Mouse (Mus musculus): Measurements from ENCODE around the gene Slc28a3. TPM values are rescaled to one million over a fixed set of nuclear protein-coding genes. Genes with fewer than 3 reads are reported as not detected.

The Slc28a3 gene
- polyA plus RNA-seq (2012; ENCODE audit: insufficient read depth, insufficient read length, missing spikeins): not detected in 2 replicates

DNA sequence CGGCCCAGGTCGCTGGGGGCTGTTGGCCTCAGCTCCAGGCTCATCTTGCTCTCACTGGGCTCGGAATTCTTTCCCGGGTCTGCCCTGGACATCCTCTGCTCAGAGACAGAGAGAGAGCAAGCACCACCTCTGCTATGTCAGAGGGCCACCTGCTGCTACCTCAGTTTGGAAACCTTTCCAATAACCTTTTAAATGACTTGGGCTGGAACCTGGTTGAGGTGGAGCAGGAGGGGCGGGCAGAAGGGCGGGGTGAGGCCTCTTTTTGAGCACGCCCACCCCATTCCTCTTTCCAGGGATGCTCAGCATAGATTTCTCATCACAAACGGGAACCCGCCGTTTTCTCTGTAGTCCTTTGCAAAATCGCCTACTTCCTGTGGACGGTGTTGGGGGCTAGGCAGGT, at the start of gene Slc28a3:
Gene Slc28a3 (minus strand): TSS at position 162 of the 400 bp plus-strand sequence.
- H3K27ac ChIP-seq (ENCODE audit: insufficient read depth, low read depth, low read length): no peak within 1 kb of the TSS
- no peak for TF ChIP-seq POLR2A (IDR thresholded peaks at IDR 0.05; ENCODE audit: borderline replicate concordance, low read depth, low read length)
- no peak for TF ChIP-seq CTCF (IDR thresholded peaks at IDR 0.05; ENCODE audit: low read depth, low read length)
- H3K4me1 ChIP-seq (ENCODE audit: control insufficient read depth, insufficient read depth, low read length): peaks cover 7% of the 10 kb centered on the region; the same call in 1 of the 2 replicates
- no peak within 1 kb of the TSS for H3K4me3 ChIP-seq (ENCODE audit: insufficient read depth, low read length)

DNA sequence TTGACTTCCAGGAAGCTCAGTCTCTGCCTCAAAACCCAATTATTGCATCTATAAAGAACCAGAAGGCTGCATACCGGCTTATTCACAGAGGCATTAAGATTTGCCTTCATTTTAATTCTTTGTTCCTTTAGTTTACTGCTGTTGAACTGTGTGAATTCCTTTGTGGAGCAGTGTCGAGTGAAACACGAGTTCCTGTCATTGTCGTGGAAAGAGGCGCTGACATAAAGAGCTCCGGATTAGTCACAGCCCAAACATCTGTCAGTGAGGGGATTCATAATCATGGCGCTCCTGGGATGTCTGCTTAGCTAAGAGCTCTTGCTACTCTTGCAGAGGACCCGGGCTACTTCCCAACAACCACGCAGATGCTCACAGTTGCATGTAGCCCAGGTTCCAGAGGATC, 47.3 kb upstream of the Slc28a3 start:
- H3K4me3 ChIP-seq (ENCODE audit: insufficient read depth, low read length): no peak overlapping the region
- no peaks in the 10 kb centered on the region for H3K4me1 ChIP-seq (ENCODE audit: control insufficient read depth, insufficient read depth, low read length)
- TF ChIP-seq POLR2A (IDR thresholded peaks at IDR 0.05; ENCODE audit: borderline replicate concordance, low read depth, low read length): no peak
- no peak for TF ChIP-seq CTCF (IDR thresholded peaks at IDR 0.05; ENCODE audit: low read depth, low read length)
- no peak overlapping the region for H3K27ac ChIP-seq (ENCODE audit: insufficient read depth, low read depth, low read length)

DNA sequence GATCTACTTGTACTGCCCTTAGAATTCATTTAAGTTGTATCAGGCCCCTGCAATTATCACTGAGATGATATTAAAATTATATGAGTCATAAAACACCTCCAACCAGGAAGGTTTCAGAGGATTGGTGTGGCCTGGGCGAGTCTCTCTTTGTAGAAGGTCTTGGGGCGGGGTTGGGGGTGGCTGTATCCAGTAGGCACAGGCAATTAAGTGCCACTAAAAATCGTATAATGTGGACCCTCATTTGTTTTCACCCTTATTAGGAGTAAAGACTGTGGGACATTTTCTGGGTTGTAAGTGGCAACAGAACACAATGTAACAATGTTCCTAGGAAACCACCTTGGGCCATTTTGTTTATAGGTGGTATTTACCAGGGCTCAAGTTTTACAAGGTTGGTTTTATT, 46.2 kb upstream of the Slc28a3 start:
- no peak overlapping the region for H3K27ac ChIP-seq (ENCODE audit: insufficient read depth, low read depth, low read length)
- TF ChIP-seq CTCF (IDR thresholded peaks at IDR 0.05; ENCODE audit: low read depth, low read length): no peak
- no peak for TF ChIP-seq POLR2A (IDR thresholded peaks at IDR 0.05; ENCODE audit: borderline replicate concordance, low read depth, low read length)
- no peak overlapping the region for H3K4me3 ChIP-seq (ENCODE audit: insufficient read depth, low read length)
- H3K4me1 ChIP-seq (ENCODE audit: control insufficient read depth, insufficient read depth, low read length): no peaks in the 10 kb centered on the region

DNA sequence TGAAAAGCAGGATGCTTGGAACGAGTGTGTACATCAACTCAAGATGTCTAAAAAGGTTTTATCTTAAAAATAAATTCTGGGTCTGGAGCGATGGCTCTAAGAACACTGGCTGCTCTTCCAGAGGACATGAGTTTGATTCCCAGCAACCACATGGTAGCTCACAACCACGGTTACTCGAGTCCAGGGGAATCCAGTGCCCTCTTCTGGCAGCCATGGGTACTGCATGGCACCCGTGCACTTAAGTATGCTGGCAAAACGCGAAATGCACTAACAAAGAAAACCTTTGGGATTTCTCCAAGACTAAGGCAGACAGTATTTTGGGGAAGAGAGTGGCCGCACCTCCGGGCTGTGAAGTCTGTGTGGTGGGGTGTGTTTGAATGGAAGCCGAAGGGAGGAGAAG, 44.9 kb upstream of the Slc28a3 start:
- Histone ChIP-seq H3K4me1 (ENCODE audit: control insufficient read depth, insufficient read depth, low read length) (no peaks in the 10 kb centered on the region), H3K27ac (ENCODE audit: insufficient read depth, low read depth, low read length) (no peak overlapping the region), H3K4me3 (ENCODE audit: insufficient read depth, low read length) (no peak overlapping the region)
- TF ChIP-seq CTCF (IDR thresholded peaks at IDR 0.05; ENCODE audit: low read depth, low read length): no peak
- no peak for TF ChIP-seq POLR2A (IDR thresholded peaks at IDR 0.05; ENCODE audit: borderline replicate concordance, low read depth, low read length)

DNA sequence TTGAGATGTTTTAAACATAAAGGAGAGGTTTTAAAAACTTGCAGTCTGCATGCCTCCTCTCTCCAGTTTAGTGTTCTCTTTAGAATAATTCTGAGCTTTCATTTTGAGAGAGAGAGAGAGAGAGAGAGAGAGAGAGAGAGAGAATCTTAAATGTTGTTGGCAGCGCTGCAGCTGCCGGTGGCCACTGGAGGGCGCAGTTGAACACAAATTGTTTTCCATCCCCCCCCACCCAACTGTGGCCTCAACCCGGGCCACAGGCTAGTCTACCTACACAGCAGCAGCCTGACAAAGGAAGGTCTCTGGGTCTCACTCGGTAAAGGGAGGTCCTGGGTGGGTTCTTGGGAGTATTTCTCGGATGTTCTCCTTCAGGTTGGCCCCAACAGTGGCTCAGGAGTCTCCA, 29.7 kb upstream of the Slc28a3 start:
- TF ChIP-seq POLR2A (IDR thresholded peaks at IDR 0.05; ENCODE audit: borderline replicate concordance, low read depth, low read length) (no peak), CTCF (IDR thresholded peaks at IDR 0.05; ENCODE audit: low read depth, low read length) (peak; percentile 94)
- no peaks in the 10 kb centered on the region for H3K4me1 ChIP-seq (ENCODE audit: control insufficient read depth, insufficient read depth, low read length)
- H3K27ac ChIP-seq (ENCODE audit: insufficient read depth, low read depth, low read length): no peak overlapping the region
- no peak overlapping the region for H3K4me3 ChIP-seq (ENCODE audit: insufficient read depth, low read length)

DNA sequence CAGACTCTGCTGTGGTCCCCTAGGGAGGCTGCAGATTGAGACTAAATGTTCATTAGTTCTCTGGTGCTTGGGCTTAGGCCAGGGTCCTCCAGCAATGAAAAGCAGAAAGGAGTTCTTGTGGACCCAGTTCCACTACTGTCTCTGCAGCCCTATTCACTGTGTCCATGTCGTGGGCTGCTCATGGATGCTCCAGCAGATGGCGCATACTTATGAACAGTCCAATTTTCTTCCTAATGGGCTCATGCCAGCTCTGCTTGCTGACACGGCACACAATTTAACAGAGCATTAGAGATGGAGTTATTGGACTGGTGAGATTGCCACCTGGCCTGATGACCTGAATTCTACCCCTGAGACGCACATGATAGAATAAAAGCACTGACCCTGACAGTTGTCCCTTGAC, 28.3 kb upstream of the Slc28a3 start:
- no peak overlapping the region for H3K4me3 ChIP-seq (ENCODE audit: insufficient read depth, low read length)
- H3K4me1 ChIP-seq (ENCODE audit: control insufficient read depth, insufficient read depth, low read length): no peaks in the 10 kb centered on the region
- TF ChIP-seq CTCF (IDR thresholded peaks at IDR 0.05; ENCODE audit: low read depth, low read length): no peak
- TF ChIP-seq POLR2A (IDR thresholded peaks at IDR 0.05; ENCODE audit: borderline replicate concordance, low read depth, low read length): no peak
- H3K27ac ChIP-seq (ENCODE audit: insufficient read depth, low read depth, low read length): no peak overlapping the region

DNA sequence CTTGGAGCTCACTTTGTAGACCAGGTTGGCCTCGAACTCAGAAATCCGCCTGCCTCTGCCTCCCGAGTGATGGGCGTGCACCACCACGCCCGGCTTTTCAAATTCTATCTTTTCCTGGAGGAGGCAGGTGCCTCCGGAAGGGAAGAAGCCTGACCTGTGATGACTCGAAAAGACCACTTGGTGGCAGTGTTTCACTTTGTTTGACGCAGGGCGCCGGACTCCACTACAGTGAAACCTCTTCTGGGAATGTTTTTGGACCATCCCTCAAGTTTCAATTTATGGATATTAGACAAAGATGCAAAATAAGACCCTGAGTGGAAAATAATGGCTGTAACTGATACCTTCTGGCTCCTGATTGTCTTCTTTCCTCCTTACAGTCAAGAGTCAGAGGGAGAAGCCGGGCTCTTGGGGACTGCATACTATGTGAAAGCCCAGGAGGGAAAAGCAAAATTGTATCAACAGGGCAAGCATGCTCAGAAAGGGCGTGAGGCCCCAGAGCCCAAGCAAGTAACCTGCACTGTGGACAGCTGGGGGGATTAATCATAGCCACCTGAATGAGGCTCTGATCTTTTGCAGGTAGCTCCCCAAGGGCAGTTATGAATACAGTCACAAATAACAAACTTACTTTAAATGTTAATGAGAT, 26.8 kb upstream of the Slc28a3 start:
- Histone ChIP-seq H3K4me1 (ENCODE audit: control insufficient read depth, insufficient read depth, low read length) (no peaks in the 10 kb centered on the region), H3K27ac (ENCODE audit: insufficient read depth, low read depth, low read length) (no peak overlapping the region), H3K4me3 (ENCODE audit: insufficient read depth, low read length) (no peak overlapping the region)
- TF ChIP-seq CTCF (IDR thresholded peaks at IDR 0.05; ENCODE audit: low read depth, low read length): peak; percentile 77
- no peak for TF ChIP-seq POLR2A (IDR thresholded peaks at IDR 0.05; ENCODE audit: borderline replicate concordance, low read depth, low read length)

DNA sequence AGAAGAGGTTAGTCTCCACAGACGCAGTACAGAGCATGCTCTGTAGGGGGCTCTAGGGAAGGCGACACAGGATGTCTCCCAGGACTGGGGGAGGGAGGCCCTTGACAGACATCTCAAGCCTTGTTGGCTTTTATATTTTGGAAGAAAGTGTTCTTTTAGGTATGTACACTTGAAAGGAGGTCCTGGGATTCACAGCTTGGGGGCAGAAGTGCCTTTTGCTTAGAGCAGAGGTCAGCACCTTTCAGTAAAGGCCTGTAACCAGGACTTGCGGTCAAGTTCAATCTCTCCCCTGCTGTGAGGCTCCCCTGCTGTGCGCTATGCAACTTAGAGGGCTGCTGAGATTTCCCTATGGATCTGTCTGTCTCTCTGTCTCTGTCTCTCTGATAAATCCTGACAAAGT, 23.2 kb upstream of the Slc28a3 start:
- no peak overlapping the region for H3K27ac ChIP-seq (ENCODE audit: insufficient read depth, low read depth, low read length)
- H3K4me3 ChIP-seq (ENCODE audit: insufficient read depth, low read length): no peak overlapping the region
- peaks cover 11% of the 10 kb centered on the region; the same call in 1 of the 2 replicates for H3K4me1 ChIP-seq (ENCODE audit: control insufficient read depth, insufficient read depth, low read length)
- TF ChIP-seq CTCF (IDR thresholded peaks at IDR 0.05; ENCODE audit: low read depth, low read length): no peak
- no peak for TF ChIP-seq POLR2A (IDR thresholded peaks at IDR 0.05; ENCODE audit: borderline replicate concordance, low read depth, low read length)

DNA sequence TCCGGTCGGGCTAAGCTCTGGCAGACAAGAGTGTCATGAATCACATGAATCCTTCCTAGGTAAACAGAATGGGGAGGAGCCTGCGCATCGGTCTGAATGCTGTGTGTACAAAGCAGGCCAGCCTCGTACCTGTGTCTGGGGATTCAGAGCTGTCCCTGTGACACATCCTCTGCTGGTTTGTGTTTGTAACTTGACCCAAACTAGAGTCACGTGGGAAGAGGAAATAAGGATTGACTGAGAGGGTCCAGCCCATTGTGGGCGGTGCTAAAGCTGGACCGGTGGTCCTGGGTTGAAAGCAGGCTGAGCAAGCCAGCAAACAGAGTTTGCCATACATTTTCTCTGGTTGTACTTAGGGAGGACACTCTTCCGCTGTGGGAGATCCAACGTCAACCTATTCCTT, 20.1 kb upstream of the Slc28a3 start:
- no peak overlapping the region for H3K27ac ChIP-seq (ENCODE audit: insufficient read depth, low read depth, low read length)
- TF ChIP-seq POLR2A (IDR thresholded peaks at IDR 0.05; ENCODE audit: borderline replicate concordance, low read depth, low read length) (no peak), CTCF (IDR thresholded peaks at IDR 0.05; ENCODE audit: low read depth, low read length) (no peak)
- no peak overlapping the region for H3K4me3 ChIP-seq (ENCODE audit: insufficient read depth, low read length)
- H3K4me1 ChIP-seq (ENCODE audit: control insufficient read depth, insufficient read depth, low read length): peaks cover 11% of the 10 kb centered on the region; the same call in 1 of the 2 replicates

DNA sequence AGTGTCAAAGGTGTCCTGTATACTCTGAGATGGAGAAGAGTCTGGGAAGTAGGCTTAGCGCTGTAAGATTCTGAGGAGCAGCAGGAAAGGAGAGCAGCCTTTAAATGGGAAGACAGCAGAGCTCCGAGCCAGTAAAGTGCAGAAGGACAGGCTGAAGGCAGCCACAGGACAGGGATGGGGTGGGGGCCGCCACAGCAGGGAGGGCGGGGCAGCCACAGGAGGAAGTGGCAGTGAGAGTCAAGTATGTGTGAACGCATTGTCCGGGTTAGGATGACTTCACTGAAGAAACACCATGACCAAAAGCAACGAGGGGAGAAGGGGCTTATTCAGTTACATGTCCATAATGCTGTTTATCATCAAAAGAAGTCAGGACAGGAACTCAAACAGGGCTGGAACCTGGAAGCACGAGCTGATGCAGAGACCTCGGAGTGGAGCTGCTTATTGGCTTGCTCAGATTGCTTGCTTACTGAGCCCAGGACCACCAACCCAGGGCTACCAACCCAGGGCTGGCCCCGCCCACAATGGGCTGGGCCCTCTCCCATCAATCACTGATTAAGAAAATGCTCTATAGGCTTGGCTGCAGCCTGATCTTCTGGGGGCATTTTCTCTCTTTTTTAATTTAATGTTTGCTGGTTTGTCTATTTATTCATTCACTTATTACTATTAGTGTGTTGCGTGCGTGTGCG, 18.8 kb upstream of the Slc28a3 start:
- no peak overlapping the region for H3K4me3 ChIP-seq (ENCODE audit: insufficient read depth, low read length)
- no peak overlapping the region for H3K27ac ChIP-seq (ENCODE audit: insufficient read depth, low read depth, low read length)

More for the DNA sequence above, 18.8 kb upstream of the Slc28a3 start:
- peaks cover 11% of the 10 kb centered on the region; the same call in 1 of the 2 replicates for H3K4me1 ChIP-seq (ENCODE audit: control insufficient read depth, insufficient read depth, low read length)
- TF ChIP-seq POLR2A (IDR thresholded peaks at IDR 0.05; ENCODE audit: borderline replicate concordance, low read depth, low read length) (no peak), CTCF (IDR thresholded peaks at IDR 0.05; ENCODE audit: low read depth, low read length) (no peak)
